Mouse (Mus musculus) urinary bladder, adult 18-20 months (tissue): ENCODE results near the gene Tsr1.

Source experiments
- DNase-seq, 2 experiments: peaks; one replicate each; pipeline ENCODE4 v3.0.0; 2022; ENCODE audit warnings: low spot score in 2 of 2, mixed read lengths in 2 of 2

Tsr1 gene

GRCm38 (mm10) chr11:74897678-74898516, at the start of gene Tsr1:
Gene Tsr1, plus strand, starts transcription at chr11:74898071.
- DNase-seq: peak; percentile 76 to 86

GRCm38 (mm10) chr11:74850998-74851661, 46.7 kb upstream of the Tsr1 start:
- DNase-seq: no peak

- no peak for DNase-seq
Observed at GRCm38 (mm10) chr11:74857756-74858155, 40.1 kb upstream of the Tsr1 start.

GRCm38 (mm10) chr11:74862129-74862528, 35.7 kb upstream of the Tsr1 start:
- DNase-seq: no peak

GRCm38 (mm10) chr11:74863471-74863870, 34.4 kb upstream of the Tsr1 start:
- no peak for DNase-seq

- DNase-seq: no peak
Observed at GRCm38 (mm10) chr11:74864421-74864820, 33.5 kb upstream of the Tsr1 start.

- no peak for DNase-seq
Observed at GRCm38 (mm10) chr11:74865252-74865651, 32.6 kb upstream of the Tsr1 start.

- DNase-seq: peak in 1 of 2 experiments; percentile 83
Observed at GRCm38 (mm10) chr11:74866640-74867039, 31.2 kb upstream of the Tsr1 start.

GRCm38 (mm10) chr11:74867181-74867580, 30.7 kb upstream of the Tsr1 start:
- DNase-seq: no peak

GRCm38 (mm10) chr11:74868046-74868760, 29.7 kb upstream of the Tsr1 start:
- no peak for DNase-seq

GRCm38 (mm10) chr11:74869603-74870002, 28.3 kb upstream of the Tsr1 start:
- DNase-seq: no peak

GRCm38 (mm10) chr11:74870544-74870943, 27.3 kb upstream of the Tsr1 start:
- DNase-seq: no peak

GRCm38 (mm10) chr11:74870991-74871622, 26.8 kb upstream of the Tsr1 start:
- DNase-seq: peak; percentile 55 to 75

GRCm38 (mm10) chr11:74874630-74875029, 23.2 kb upstream of the Tsr1 start:
- peak in 1 of 2 experiments; percentile 35 for DNase-seq

- no peak for DNase-seq
Observed at GRCm38 (mm10) chr11:74876801-74877200, 21.1 kb upstream of the Tsr1 start.

- DNase-seq: no peak
Observed at GRCm38 (mm10) chr11:74880999-74881398, 16.9 kb upstream of the Tsr1 start.

GRCm38 (mm10) chr11:74881979-74882378, 15.9 kb upstream of the Tsr1 start:
- no peak for DNase-seq

GRCm38 (mm10) chr11:74883098-74883497, 14.8 kb upstream of the Tsr1 start:
- DNase-seq: no peak

- DNase-seq: no peak
Observed at GRCm38 (mm10) chr11:74894619-74895018, 3.3 kb upstream of the Tsr1 start.

GRCm38 (mm10) chr11:74895980-74896900, 1.6 kb upstream of the Tsr1 start:
- peak; percentile 75 to 83 for DNase-seq
